Mouse (Mus musculus) left cerebral cortex, adult 18-20 months (tissue): Measurements from ENCODE around the gene Olfr1112. TPM values are rescaled to one million over a fixed set of nuclear protein-coding genes. Genes with fewer than 3 reads are reported as not detected.
"Not testable (repeated sequence)": the region's sequence is repeated elsewhere in the genome, so short reads cannot be mapped to it uniquely, and the experiment has no call there.

Experiments
- DNase-seq, 2 experiments: peaks; one replicate each; pipeline ENCODE4 v3.0.0; 2021 to 2022; ENCODE audit warnings: low spot score in 2 of 2, mixed read lengths in 1 of 2
- long read RNA-seq, 2 experiments: library from polyadenylated mRNA; stranded (forward); transcript quantifications; one replicate each; pipeline ENCODE4 v2.0.0; 2021
- total RNA-seq, 2 experiments: library from RNA; stranded (reverse); gene quantifications; 2 replicates each; pipeline ENCODE4 v1.2.3; 2021

The Olfr1112 gene
- total RNA-seq: not detected
- long read RNA-seq, experiment 1: 0 reads
- long read RNA-seq, experiment 2: 0 reads

GRCm38 (mm10) chr2:87187498-87187897 lies at the start of gene Olfr1112:
Olfr1112 (plus strand) TSS chr2:87187798.
- DNase-seq: no peak

GRCm38 (mm10) chr2:87140200-87140599 lies 47.4 kb upstream of the Olfr1112 start, which contains the start of gene Olfr1110:
Olfr1110 (minus strand) TSS chr2:87140300.
- DNase-seq: no peak

- no peak for DNase-seq
These were observed 35.1 kb upstream of the Olfr1112 start, which contains the start of gene Olfr1111 for GRCm38 (mm10) chr2:87152524-87152923. Olfr1111 (minus strand) TSS chr2:87152624.

GRCm38 (mm10) chr2:87167731-87168130 lies 19.9 kb upstream of the Olfr1112 start:
- DNase-seq: not testable (repeated sequence)

- no peak for DNase-seq
These were observed 21.1 kb downstream of the Olfr1112 start, which contains the start of gene Olfr1113 for GRCm38 (mm10) chr2:87208670-87209069. Olfr1113 (plus strand) TSS chr2:87208970.

Other genes starting within 250 kb of the Olfr1112 start
- gene Olfr1099, start 227.1 kb upstream of the Olfr1112 start, total RNA-seq: not detected
- not detected for gene Olfr1100, start 207.8 kb upstream of the Olfr1112 start, total RNA-seq
- gene Olfr1101, start 196.6 kb upstream of the Olfr1112 start, total RNA-seq: not detected
- gene Olfr1102, start 189.4 kb upstream of the Olfr1112 start, total RNA-seq: not detected
- gene Olfr1104, start 160.7 kb upstream of the Olfr1112 start, total RNA-seq: not detected
- gene Olfr1105, start 151.3 kb upstream of the Olfr1112 start, total RNA-seq: not detected
- gene Olfr1106, start 135.5 kb upstream of the Olfr1112 start, total RNA-seq: not detected
- not detected for gene Olfr1107, start 112.0 kb upstream of the Olfr1112 start, total RNA-seq
- not detected for gene Olfr1109, start 91.8 kb upstream of the Olfr1112 start, total RNA-seq
- gene Olfr259, start 73.2 kb upstream of the Olfr1112 start, total RNA-seq: not detected
- not detected for gene Olfr1110, start 47.5 kb upstream of the Olfr1112 start, total RNA-seq
- gene Olfr1111, start 35.2 kb upstream of the Olfr1112 start, total RNA-seq: not detected
- gene Olfr1113, start 21.2 kb downstream of the Olfr1112 start, total RNA-seq: not detected
- gene Olfr1115, start 60.2 kb downstream of the Olfr1112 start, total RNA-seq: not detected
- gene Olfr1116, start 79.7 kb downstream of the Olfr1112 start, total RNA-seq: not detected
- not detected for gene Olfr1118, start 119.8 kb downstream of the Olfr1112 start, total RNA-seq
- not detected for gene Olfr1120, start 167.0 kb downstream of the Olfr1112 start, total RNA-seq
- not detected for gene Olfr1121, start 182.1 kb downstream of the Olfr1112 start, total RNA-seq
- under 1 TPM in 1 of 2 experiments, not detected in 1; 0.09 TPM for gene Olfr1122, start 198.1 kb downstream of the Olfr1112 start, total RNA-seq
- gene Olfr1123, start 228.8 kb downstream of the Olfr1112 start, total RNA-seq: not detected
- gene Olfr1124, start 242.5 kb downstream of the Olfr1112 start, total RNA-seq: not detected